Mouse (Mus musculus): ENCODE measurements around the gene Ptgs1. TPM values are rescaled to one million over a fixed set of nuclear protein-coding genes. Genes with fewer than 3 reads are reported as not detected.

The Ptgs1 gene
- polyA plus RNA-seq, 1 experiment from 2014 or later: 3.6 TPM

- no peak for DNase-seq (ENCODE audit: extremely low spot score, low spot score)
- H3K4me1 ChIP-seq: peaks cover 35% of the 10 kb centered on the region
- 64% methylated on average over 4 of the region's 4 CpGs for WGBS
- no peak overlapping the region for H3K27ac ChIP-seq
- no peaks in the 10 kb centered on the region for H3K36me3 ChIP-seq (replicated peaks)
- no peak overlapping the region for H3K4me3 ChIP-seq
- no peaks in the 10 kb centered on the region for H3K9me3 ChIP-seq
- H3K27me3 ChIP-seq (ENCODE audit: poor library complexity, severe bottlenecking): peaks cover 15% of the 10 kb centered on the region
Measured at GRCm38 (mm10) chr2:36216953-36217573, 13.2 kb upstream of the Ptgs1 start.

- Histone ChIP-seq H3K9me3 (no peaks in the 10 kb centered on the region), H3K4me3 (no peak overlapping the region), H3K36me3 (replicated peaks) (no peaks in the 10 kb centered on the region), H3K27ac (no peak overlapping the region), H3K4me1 (peaks cover 28% of the 10 kb centered on the region), H3K27me3 (ENCODE audit: poor library complexity, severe bottlenecking) (peaks cover 8% of the 10 kb centered on the region)
- DNase-seq (ENCODE audit: extremely low spot score, low spot score): no peak
- WGBS: 61% methylated on average over 5 of the region's 5 CpGs
Measured at GRCm38 (mm10) chr2:36217692-36218233, 12.5 kb upstream of the Ptgs1 start.

GRCm38 (mm10) chr2:36220106-36220505 lies 10.1 kb upstream of the Ptgs1 start:
- Histone ChIP-seq H3K4me1 (peaks cover 16% of the 10 kb centered on the region), H3K36me3 (replicated peaks) (no peaks in the 10 kb centered on the region), H3K27me3 (ENCODE audit: poor library complexity, severe bottlenecking) (no peaks in the 10 kb centered on the region), H3K9me3 (no peaks in the 10 kb centered on the region), H3K27ac (no peak overlapping the region), H3K4me3 (no peak overlapping the region)
- WGBS: 93% methylated on average over 8 of the region's 8 CpGs
- DNase-seq (ENCODE audit: extremely low spot score, low spot score): no peak

DNA sequence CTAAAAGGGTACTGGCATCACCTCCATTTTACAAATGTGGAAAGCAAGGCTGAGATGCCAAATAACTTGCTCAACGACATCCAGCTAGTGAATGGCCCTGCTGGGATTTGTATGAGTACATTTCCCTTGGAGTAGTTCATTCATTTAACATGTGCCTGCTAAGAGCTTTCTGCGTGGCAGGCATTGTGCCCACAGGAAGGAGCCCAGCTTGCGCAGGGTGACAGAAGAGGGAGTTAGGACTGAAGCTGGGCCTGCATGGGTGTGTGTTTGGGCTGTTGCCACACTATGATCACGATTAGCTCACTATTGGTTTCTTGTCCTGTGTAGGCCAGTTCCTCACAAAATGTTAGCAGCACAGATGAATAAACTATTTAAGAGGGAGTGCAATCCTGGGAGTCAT lies 9.3 kb upstream of the Ptgs1 start:
- no peak for DNase-seq (ENCODE audit: extremely low spot score, low spot score)
- Histone ChIP-seq H3K4me3 (no peak overlapping the region), H3K36me3 (replicated peaks) (no peaks in the 10 kb centered on the region), H3K27ac (no peak overlapping the region), H3K4me1 (peaks cover 16% of the 10 kb centered on the region), H3K27me3 (ENCODE audit: poor library complexity, severe bottlenecking) (no peaks in the 10 kb centered on the region), H3K9me3 (no peaks in the 10 kb centered on the region)
- 86% methylated on average over 4 of the region's 4 CpGs for WGBS

GRCm38 (mm10) chr2:36222168-36222848 lies 7.9 kb upstream of the Ptgs1 start:
- no peak overlapping the region for H3K27ac ChIP-seq
- no peaks in the 10 kb centered on the region for H3K36me3 ChIP-seq (replicated peaks)
- no peak for DNase-seq (ENCODE audit: extremely low spot score, low spot score)
- peaks cover 2% of the 10 kb centered on the region; the same call in 1 of the 2 replicates for H3K4me1 ChIP-seq
- H3K4me3 ChIP-seq: no peak overlapping the region
- 67% methylated on average over 7 of the region's 7 CpGs for WGBS
- no peaks in the 10 kb centered on the region for H3K9me3 ChIP-seq
- H3K27me3 ChIP-seq (ENCODE audit: poor library complexity, severe bottlenecking): no peaks in the 10 kb centered on the region

DNA sequence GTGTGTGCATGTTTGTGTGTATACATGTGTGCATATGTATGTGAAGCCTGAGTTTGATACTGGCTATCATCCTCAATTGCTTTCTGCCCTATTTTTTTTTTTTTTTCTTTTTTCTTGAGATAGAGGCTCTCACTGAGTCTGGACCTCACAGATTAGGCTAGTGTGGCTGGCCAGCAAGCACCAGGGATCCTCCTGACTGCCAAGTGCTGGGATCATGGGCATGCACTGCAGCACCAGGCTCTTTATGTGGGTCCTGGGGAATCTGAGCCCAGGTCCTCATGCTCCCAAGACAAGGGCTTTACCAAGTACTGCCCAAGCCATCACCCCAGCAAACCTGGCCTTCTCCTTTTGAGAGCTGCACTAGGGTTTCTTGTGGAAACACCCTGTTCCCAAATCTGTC lies 6.8 kb upstream of the Ptgs1 start:
- Histone ChIP-seq H3K36me3 (replicated peaks) (no peaks in the 10 kb centered on the region), H3K27me3 (ENCODE audit: poor library complexity, severe bottlenecking) (no peaks in the 10 kb centered on the region), H3K4me1 (no peaks in the 10 kb centered on the region), H3K9me3 (no peaks in the 10 kb centered on the region), H3K4me3 (no peak overlapping the region), H3K27ac (no peak overlapping the region)
- no peak for DNase-seq (ENCODE audit: extremely low spot score, low spot score)

DNA sequence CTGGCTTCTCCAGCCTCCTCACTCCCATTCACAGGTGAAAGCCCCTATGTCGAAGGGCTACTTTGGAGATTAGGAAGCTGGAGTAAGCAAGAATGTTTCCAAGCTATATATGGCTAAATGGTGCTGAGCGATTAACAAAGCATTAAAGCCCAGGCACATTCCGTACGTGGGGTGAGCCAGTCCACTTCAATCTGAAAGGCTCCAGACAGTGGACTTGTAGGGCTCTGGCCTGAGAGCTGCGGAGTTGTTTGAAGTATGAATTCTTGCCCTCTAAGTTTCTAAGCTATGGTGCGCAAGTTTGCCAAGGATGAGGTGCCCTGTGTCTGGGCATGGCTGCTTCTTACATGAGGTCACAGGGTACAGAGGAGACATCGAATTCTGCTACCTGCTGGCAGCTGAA lies 6.1 kb upstream of the Ptgs1 start:
- Histone ChIP-seq H3K27me3 (ENCODE audit: poor library complexity, severe bottlenecking) (peaks cover 4% of the 10 kb centered on the region; the same call in 1 of the 2 replicates), H3K27ac (no peak overlapping the region), H3K9me3 (no peaks in the 10 kb centered on the region)

DNA sequence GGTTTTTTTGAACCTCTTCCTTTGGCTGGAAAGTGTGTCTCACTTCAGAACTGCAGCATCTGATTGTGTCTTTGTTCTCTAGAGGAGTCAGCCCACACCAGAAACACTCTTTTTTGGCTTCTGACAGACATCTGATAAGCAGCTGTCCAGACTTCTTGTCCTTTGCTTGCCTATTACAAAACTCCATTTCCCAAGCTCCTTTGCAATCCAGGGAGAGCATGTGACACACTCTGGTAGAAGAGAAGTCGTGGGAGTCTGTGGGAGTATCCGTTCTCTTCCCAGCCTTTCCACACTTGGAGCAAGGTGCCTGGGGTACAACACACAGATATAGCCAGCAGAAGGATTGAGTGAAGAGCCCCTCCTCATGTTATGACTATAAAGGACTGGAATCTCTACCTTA lies 5.6 kb upstream of the Ptgs1 start:
- Histone ChIP-seq H3K4me1 (no peaks in the 10 kb centered on the region), H3K27me3 (ENCODE audit: poor library complexity, severe bottlenecking) (peaks cover 6% of the 10 kb centered on the region; the same call in 1 of the 2 replicates), H3K36me3 (replicated peaks) (no peaks in the 10 kb centered on the region), H3K9me3 (no peaks in the 10 kb centered on the region), H3K27ac (no peak overlapping the region), H3K4me3 (no peak overlapping the region)
- DNase-seq (ENCODE audit: extremely low spot score, low spot score): no peak
- WGBS: 49% methylated on average over 2 of the region's 2 CpGs

More for the DNA sequence above, 6.1 kb upstream of the Ptgs1 start:
- no peak overlapping the region for H3K4me3 ChIP-seq
- H3K36me3 ChIP-seq (replicated peaks): no peaks in the 10 kb centered on the region
- WGBS: 88% methylated on average over 7 of the region's 7 CpGs
- no peaks in the 10 kb centered on the region for H3K4me1 ChIP-seq
- no peak for DNase-seq (ENCODE audit: extremely low spot score, low spot score)

DNA sequence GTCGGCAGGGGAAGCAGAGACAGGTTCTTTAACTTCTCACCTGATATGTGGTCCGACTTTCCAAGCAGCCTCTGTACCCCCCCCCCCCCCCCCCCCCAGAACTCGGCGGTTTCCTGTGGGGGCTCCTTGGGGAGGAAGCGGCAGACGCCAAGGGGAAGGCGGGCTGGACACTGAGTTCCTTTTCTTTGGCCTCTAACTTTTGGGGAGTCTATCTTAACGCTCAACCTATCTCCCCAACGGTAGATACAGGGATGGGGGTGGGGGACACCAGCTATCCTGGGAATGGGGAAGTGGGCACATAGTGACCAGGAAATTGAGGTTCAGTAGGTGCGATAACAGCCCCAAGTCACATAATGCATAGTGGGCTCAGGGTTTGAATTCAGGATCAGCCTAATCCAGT lies 741 bp downstream of the Ptgs1 start:
- Histone ChIP-seq H3K27ac (no peak overlapping the region), H3K9me3 (no peaks in the 10 kb centered on the region), H3K4me1 (peaks cover 28% of the 10 kb centered on the region), H3K27me3 (ENCODE audit: poor library complexity, severe bottlenecking) (peaks cover 32% of the 10 kb centered on the region), H3K36me3 (replicated peaks) (no peaks in the 10 kb centered on the region), H3K4me3 (peak overlapping the region; percentile 51)
- no peak for DNase-seq (ENCODE audit: extremely low spot score, low spot score)
- 33% methylated on average over 9 of the region's 10 CpGs for WGBS

GRCm38 (mm10) chr2:36234526-36235368 lies 4.5 kb downstream of the Ptgs1 start:
- H3K9me3 ChIP-seq: no peaks in the 10 kb centered on the region
- H3K27ac ChIP-seq: no peak overlapping the region
- peaks cover 30% of the 10 kb centered on the region for H3K4me1 ChIP-seq
- H3K36me3 ChIP-seq (replicated peaks): no peaks in the 10 kb centered on the region
- no peak for DNase-seq (ENCODE audit: extremely low spot score, low spot score)
- no peak overlapping the region for H3K4me3 ChIP-seq
- 72% methylated on average over 7 of the region's 7 CpGs for WGBS
- peaks cover 24% of the 10 kb centered on the region for H3K27me3 ChIP-seq (ENCODE audit: poor library complexity, severe bottlenecking)

DNA sequence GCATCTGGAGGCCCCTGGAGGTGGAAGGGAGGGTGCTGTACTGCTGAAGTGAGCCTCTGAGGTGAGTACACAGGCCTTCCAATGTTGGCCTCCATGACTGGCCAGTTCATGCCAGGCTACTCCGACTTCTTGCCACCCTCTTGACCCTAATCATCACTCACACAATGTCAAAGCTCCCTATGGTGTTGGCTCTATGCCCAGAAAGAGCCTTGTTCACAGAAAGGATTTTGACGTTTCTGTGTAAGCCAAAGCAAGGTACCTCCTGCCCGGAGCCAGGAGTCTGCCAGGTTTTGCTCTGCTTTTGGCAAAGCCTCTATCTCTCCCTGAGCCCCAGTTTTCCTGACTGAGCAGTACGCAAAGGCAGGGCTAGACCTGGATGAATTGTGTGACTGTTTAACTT lies 5.7 kb downstream of the Ptgs1 start:
- Histone ChIP-seq H3K36me3 (replicated peaks) (no peaks in the 10 kb centered on the region), H3K4me1 (peaks cover 18% of the 10 kb centered on the region), H3K4me3 (no peak overlapping the region), H3K9me3 (no peaks in the 10 kb centered on the region), H3K27me3 (ENCODE audit: poor library complexity, severe bottlenecking) (peaks cover 13% of the 10 kb centered on the region), H3K27ac (no peak overlapping the region)
- 83% methylated on average over 4 of the region's 4 CpGs for WGBS
- DNase-seq (ENCODE audit: extremely low spot score, low spot score): no peak

DNA sequence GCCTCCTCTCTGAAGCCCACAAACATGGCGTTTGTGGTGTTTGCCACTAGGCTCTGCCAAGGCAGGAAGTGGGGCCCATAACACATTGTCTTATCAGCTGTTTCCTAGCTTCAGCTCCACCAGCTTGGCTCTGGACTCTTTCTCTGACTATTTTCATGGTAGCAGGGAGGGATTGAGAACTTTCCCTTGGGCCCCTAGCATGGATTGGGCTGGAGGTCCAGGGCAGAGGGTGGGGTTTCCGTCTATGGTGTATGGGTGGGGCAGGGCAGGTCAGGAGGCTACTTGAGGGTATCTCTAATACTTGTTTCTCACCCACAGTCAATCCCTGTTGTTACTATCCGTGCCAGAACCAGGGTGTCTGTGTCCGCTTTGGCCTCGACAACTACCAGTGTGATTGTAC lies 6.7 kb downstream of the Ptgs1 start:
- H3K27me3 ChIP-seq (ENCODE audit: poor library complexity, severe bottlenecking): peaks cover 3% of the 10 kb centered on the region
- H3K4me3 ChIP-seq: no peak overlapping the region
- no peak overlapping the region for H3K27ac ChIP-seq
- WGBS: 87% methylated on average over 5 of the region's 5 CpGs
- no peaks in the 10 kb centered on the region for H3K9me3 ChIP-seq
- peaks cover 16% of the 10 kb centered on the region for H3K4me1 ChIP-seq
- no peak for DNase-seq (ENCODE audit: extremely low spot score, low spot score)
- H3K36me3 ChIP-seq (replicated peaks): no peaks in the 10 kb centered on the region

- Histone ChIP-seq H3K27ac (no peak overlapping the region), H3K27me3 (ENCODE audit: poor library complexity, severe bottlenecking) (no peaks in the 10 kb centered on the region), H3K9me3 (no peaks in the 10 kb centered on the region), H3K4me3 (no peak overlapping the region), H3K36me3 (replicated peaks) (no peaks in the 10 kb centered on the region), H3K4me1 (peaks cover 16% of the 10 kb centered on the region)
- 91% methylated on average over 6 of the region's 6 CpGs for WGBS
- DNase-seq (ENCODE audit: extremely low spot score, low spot score): no peak
Measured at GRCm38 (mm10) chr2:36237557-36237956, 7.3 kb downstream of the Ptgs1 start.

All from forebrain, embryonic 10.5 days (tissue).